Mouse (Mus musculus) 416B (cell line): Measurements from ENCODE around the gene Ntrk2.

Experiments used
- DNase-seq: peaks from one replicate; pipeline ENCODE4 v3.0.0; 2011; ENCODE audit warnings: low read depth

Gene Ntrk2

GRCm38 (mm10) chr13:58806397-58806892 lies at the start of gene Ntrk2:
Gene Ntrk2, plus strand, starts transcription at chr13:58806569.
- DNase-seq = no peak

- DNase-seq = no peak
These were observed 45.3 kb upstream of the Ntrk2 start for GRCm38 (mm10) chr13:58761003-58761630.

GRCm38 (mm10) chr13:58768258-58768657 lies 38.1 kb upstream of the Ntrk2 start:
- peak; percentile 37 for DNase-seq

GRCm38 (mm10) chr13:58769438-58769837 lies 36.9 kb upstream of the Ntrk2 start:
- DNase-seq = no peak

- no peak for DNase-seq
These were observed 27.1 kb upstream of the Ntrk2 start for GRCm38 (mm10) chr13:58779261-58779660.

- DNase-seq = no peak
These were observed 19.9 kb upstream of the Ntrk2 start for GRCm38 (mm10) chr13:58786476-58786875.

GRCm38 (mm10) chr13:58790741-58791140 lies 15.6 kb upstream of the Ntrk2 start:
- DNase-seq = no peak

GRCm38 (mm10) chr13:58797386-58797785 lies 9.0 kb upstream of the Ntrk2 start:
- no peak for DNase-seq

- DNase-seq = no peak
These were observed 5.1 kb upstream of the Ntrk2 start for GRCm38 (mm10) chr13:58801291-58801690.

GRCm38 (mm10) chr13:58803882-58804281 lies 2.5 kb upstream of the Ntrk2 start:
- DNase-seq = no peak

- DNase-seq = no peak
These were observed 536 bp upstream of the Ntrk2 start for GRCm38 (mm10) chr13:58805833-58806232.

GRCm38 (mm10) chr13:58806896-58807628 lies 693 bp downstream of the Ntrk2 start:
- no peak for DNase-seq

GRCm38 (mm10) chr13:58807629-58808363 lies 1.4 kb downstream of the Ntrk2 start:
- no peak for DNase-seq

GRCm38 (mm10) chr13:58808381-58808821 lies 2.0 kb downstream of the Ntrk2 start:
- no peak for DNase-seq

- no peak for DNase-seq
These were observed 3.6 kb downstream of the Ntrk2 start for GRCm38 (mm10) chr13:58809930-58810329.

GRCm38 (mm10) chr13:58824752-58825151 lies 18.4 kb downstream of the Ntrk2 start:
- no peak for DNase-seq

GRCm38 (mm10) chr13:58826356-58827197 lies 20.2 kb downstream of the Ntrk2 start:
- no peak for DNase-seq

- no peak for DNase-seq
These were observed 25.6 kb downstream of the Ntrk2 start for GRCm38 (mm10) chr13:58831999-58832398.

- no peak for DNase-seq
These were observed 28.4 kb downstream of the Ntrk2 start for GRCm38 (mm10) chr13:58834726-58835125.

GRCm38 (mm10) chr13:58836891-58837290 lies 30.5 kb downstream of the Ntrk2 start:
- no peak for DNase-seq

- no peak for DNase-seq
These were observed 31.7 kb downstream of the Ntrk2 start for GRCm38 (mm10) chr13:58838110-58838509.
